Mouse (Mus musculus) bone marrow macrophage, adult 2 months (primary cell): Measurements from ENCODE around the gene Gpr137c. TPM values are rescaled to one million over a fixed set of nuclear protein-coding genes. Genes with fewer than 3 reads are reported as not detected.

Experiments
- H3K27ac ChIP-seq: 2 replicates; pipeline ENCODE4 v1.5.1; 2012; ENCODE audit warnings: low read depth, low read length; ENCODE audit not compliant: insufficient read depth
- H3K4me1 ChIP-seq: 2 replicates; pipeline ENCODE4 v1.6.1; 2012; ENCODE audit warnings: low read length; ENCODE audit not compliant: control insufficient read depth, insufficient read depth
- H3K4me3 ChIP-seq: 2 replicates; pipeline ENCODE4 v1.5.1; 2012; ENCODE audit warnings: mild to moderate bottlenecking, low read length, moderate library complexity; ENCODE audit not compliant: insufficient read depth
- CTCF ChIP-seq: IDR thresholded peaks from 2 replicates; pipeline ENCODE4 v1.5.1; 2012; ENCODE audit warnings: low read depth, mild to moderate bottlenecking, low read length, moderate library complexity
- POLR2A ChIP-seq: IDR thresholded peaks from 2 replicates; pipeline ENCODE4 v1.6.1; 2012; ENCODE audit warnings: mild to moderate bottlenecking, low read depth, low read length, borderline replicate concordance
- polyA plus RNA-seq: library from polyadenylated mRNA; stranded (reverse); fragments of >200 nt; gene quantifications from 2 replicates; pipeline ENCODE4 v1.2.4, GENCODE M21; 2012; ENCODE audit not compliant: missing spikeins, insufficient read depth, insufficient read length

Gene Gpr137c
- polyA plus RNA-seq, 1 experiment = 1.9 TPM

DNA sequence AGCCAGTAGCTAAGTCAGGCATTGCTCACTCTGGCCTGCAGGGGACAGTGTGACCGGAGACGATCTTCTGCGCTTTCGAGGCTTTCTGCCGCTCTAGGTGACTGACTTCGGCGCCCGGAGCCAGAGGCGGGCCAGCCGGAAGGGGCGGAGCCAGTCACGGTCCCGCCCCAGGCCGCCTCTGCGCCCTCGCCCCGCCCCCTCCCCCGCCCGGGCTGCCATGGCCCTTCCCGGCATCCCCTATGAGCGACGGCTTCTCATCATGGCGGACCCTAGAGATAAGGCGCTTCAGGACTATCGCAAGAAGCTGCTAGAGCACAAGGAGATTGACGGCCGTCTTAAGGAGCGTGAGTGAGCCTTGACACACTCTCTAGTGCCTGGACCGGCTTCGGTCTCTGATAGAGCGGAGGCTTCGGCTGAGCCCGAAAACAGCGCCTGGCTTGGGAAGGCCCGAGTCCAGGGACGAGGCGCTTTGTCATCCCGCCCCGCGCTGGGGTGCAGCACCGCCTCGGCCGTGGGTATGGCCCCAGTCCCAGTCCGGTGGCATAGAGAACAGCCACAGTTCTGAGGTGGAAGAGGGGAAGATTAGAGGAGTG, 110.2 kb downstream of the Gpr137c start, which contains the start of gene Psmc6:
Gene Psmc6, plus strand, starts transcription at position 200 of the 593 bp plus-strand sequence.
- peak within 1 kb of the TSS; percentile 99 for H3K4me3 ChIP-seq
- H3K4me1 ChIP-seq = peaks cover 23% of the 10 kb centered on the region
- H3K27ac ChIP-seq = peak within 1 kb of the TSS; percentile 70
- TF ChIP-seq CTCF (peak; percentile 62; the same call in 1 of the 2 replicates), POLR2A (0 out of 2 replicates have a peak, but pooled peaks have one; percentile 61)

Other genes starting within 250 kb of the Gpr137c start
- gene Ptger2, start 231.5 kb upstream of the Gpr137c start, polyA plus RNA-seq = 6.1 and 8.4 TPM in 2 replicates
- 32.9 and 38.1 TPM in 2 replicates for gene Txndc16, start 611 bp downstream of the Gpr137c start, polyA plus RNA-seq
- gene Ero1l, start 99.1 kb downstream of the Gpr137c start, polyA plus RNA-seq = 24.8 and 26.7 TPM in 2 replicates
- 149 and 206 TPM in 2 replicates for gene Psmc6, start 110.1 kb downstream of the Gpr137c start, polyA plus RNA-seq
- gene Styx, start 131.4 kb downstream of the Gpr137c start, polyA plus RNA-seq = 20.9 and 23.4 TPM in 2 replicates
- gene Gnpnat1, start 185.2 kb downstream of the Gpr137c start, polyA plus RNA-seq = 12.4 and 12.5 TPM in 2 replicates